Mouse (Mus musculus): ENCODE results near the gene Hexim2.
A peak's percentile ranks its signal among the peaks of the same experiment; 100 is the strongest.

Gene Hexim2

DNA sequence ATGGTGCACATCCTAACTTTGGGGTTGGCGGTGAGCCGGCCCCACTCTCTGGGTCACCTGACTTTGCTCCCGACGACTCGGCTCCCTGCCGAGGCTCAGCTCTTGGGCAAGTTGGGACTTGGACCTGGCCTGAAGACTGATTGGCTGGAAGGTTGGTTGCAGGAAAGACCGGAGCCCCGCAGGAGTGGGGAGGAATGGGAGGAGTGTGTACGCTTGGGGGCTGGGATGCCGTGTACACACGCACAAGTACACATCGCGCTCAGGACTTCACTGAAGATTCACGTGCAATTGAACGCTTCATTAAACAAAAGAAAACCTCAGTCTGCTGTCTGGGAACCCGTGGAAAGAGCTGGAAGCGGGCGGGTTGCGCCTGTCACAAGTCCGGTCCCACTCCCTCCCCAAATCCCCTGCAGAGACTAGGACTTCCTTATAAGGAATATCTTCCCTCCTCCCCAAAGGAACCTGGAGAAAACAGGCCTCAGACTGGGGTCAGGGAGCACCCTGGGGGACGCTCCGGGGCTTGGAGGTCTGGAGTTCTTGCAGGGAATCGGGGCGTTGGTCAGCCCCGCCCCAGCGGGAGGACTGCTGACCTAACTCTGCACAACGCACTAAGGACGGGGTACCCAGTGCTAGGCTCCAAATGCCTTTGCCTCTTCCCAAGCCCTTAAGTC lies 20.2 kb upstream of the Hexim2 start:
- peak; percentile 92 for DNase-seq (ENCODE audit: low spot score)

GRCm38 (mm10) chr11:103112552-103112912 lies 19.7 kb upstream of the Hexim2 start:
- no peak for DNase-seq (ENCODE audit: low spot score)

DNA sequence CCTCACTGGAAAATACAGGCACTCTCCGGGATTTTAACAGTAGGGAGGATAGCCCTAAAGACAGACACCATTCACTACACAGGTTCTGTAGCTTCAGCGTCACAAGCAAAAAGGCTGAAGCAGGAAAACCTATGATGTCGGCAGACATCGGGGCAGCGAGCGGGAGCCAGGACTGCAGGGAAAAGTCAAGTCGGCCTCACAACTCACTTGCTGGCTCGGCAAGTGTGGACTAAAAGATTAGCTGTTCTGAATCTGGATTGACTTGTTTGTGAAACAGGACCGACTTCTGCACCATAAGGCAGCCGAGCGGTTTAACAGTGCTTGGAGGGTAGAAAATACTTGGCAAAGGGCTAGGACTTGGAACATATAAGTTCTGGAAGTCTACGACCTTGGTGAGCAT lies 19.2 kb upstream of the Hexim2 start:
- DNase-seq (ENCODE audit: low spot score), result peak; percentile 40

DNA sequence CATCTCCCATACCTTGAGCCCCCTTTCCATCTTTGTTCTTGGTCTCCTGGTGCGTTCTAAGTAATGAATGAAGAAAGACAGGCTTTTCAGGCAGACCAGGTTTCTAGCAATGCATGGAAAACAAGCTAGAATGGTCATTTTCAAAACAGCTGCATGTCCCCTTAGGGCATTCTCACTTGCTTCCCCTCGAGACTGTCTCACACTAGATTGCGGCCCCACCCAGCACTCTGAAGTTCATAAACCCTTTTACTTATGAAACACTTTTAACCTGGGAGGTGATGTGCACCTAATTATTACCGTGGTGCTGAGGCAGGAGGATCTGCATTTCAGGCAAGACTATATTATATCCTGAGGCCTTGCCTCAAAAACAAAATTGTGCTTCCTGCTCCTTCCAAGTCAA lies 18.5 kb upstream of the Hexim2 start:
- DNase-seq (ENCODE audit: low spot score), result peak; percentile 12

GRCm38 (mm10) chr11:103114270-103114943 lies 17.8 kb upstream of the Hexim2 start:
- no peak for DNase-seq (ENCODE audit: low spot score)

DNA sequence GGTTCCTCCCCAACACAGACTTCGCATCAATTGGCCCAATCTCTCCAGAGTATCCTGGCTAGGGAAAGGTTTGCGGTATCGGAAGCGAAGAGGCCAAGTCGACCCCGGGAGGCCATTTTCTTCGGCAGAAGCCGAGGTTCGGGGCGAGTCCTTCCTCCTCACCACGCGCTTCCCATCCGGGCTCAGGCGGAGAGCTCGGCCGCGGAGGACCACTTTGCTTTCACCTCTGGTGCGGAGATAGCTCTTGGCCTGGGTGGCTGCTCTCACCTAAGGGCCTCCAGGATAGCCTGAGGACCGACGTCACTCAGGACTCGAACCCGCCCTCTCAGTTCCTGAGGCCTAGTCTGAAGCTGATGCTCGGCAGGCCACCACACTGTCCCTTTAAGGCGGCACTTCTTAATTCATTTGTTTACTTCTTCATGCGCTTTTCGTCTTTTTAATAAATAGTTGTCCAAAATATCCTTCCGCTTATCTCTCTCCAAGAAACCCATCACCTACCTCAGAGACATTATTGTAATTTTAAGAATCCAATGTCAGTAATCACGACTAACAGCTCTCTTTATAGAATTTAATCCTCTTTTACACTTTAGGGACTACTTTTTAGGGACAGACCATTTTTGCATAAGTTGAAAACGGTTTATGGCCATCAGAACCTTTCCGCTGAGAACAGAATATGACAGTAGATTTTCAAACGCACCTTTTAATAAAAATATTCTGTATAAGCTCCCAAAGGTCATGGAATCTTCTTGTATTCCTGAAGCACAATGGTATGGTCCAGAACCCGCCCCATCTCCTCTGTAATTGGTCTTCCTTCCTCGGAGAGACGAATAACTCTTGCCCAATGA lies 16.8 kb upstream of the Hexim2 start:
- peak; percentile 82 for DNase-seq (ENCODE audit: low spot score)

DNA sequence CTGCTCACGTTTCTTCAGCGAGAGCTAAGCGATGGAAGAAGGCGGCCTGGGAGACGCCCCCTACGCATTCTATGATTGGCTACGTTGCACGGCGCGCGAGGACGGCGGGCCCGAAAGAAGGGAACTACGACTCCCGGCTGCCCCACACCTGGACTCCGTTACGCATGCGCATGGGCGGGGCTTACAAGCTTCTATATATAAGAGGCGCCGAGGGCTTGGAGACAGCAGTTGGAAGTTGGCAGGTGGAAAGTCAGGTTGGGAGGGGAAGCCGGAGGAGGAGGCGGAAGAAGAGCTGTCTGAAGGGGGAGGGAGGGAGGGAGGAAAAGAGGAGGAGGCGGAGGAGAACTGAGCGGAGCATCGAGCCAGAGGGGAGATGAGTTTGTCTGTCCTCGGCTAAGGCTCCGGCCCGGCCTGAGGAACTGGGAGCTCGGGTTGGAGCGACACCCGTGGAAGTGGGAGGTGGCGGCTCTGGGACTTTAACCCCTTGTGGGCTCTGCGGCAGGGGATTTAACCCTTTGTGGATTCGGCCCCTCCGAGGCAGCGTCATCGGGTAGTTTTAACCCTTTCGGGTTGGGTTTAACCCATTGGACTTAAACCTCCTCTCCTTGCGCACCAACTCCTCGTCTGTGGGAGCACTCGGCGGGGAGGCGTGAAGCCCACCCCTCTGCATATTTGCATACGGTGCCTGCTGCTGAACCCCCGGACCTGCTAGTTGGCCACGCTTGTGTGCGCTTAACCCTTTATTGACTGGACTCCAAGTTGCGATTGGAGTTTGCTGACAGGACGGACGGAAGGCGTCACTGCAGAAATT lies 16.0 kb upstream of the Hexim2 start, which contains the start of gene Hexim1:
Gene Hexim1, plus strand, starts transcription at position 224 of the 811 bp plus-strand sequence.
- peak; percentile 100 for DNase-seq (ENCODE audit: low spot score)

- peak; percentile 78 for DNase-seq (ENCODE audit: low spot score)
Measured at GRCm38 (mm10) chr11:103116959-103117590, 15.2 kb upstream of the Hexim2 start.

DNA sequence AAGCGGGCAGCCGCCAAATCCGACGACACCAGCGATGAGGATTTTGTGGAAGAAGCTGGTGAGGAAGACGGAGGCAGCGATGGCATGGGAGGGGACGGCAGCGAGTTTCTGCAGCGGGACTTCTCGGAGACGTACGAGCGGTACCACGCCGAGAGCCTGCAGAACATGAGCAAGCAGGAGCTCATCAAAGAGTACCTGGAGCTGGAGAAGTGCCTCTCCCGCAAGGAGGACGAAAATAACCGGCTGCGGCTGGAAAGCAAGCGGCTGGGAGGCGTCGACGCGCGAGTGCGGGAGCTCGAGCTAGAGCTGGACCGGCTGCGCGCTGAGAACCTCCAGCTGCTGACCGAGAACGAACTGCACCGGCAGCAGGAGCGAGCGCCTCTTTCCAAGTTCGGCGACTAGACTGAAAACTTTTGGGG lies 14.6 kb upstream of the Hexim2 start:
- DNase-seq (ENCODE audit: low spot score), result peak; percentile 62

- no peak for DNase-seq (ENCODE audit: low spot score)
Measured at GRCm38 (mm10) chr11:103118866-103119265, 13.4 kb upstream of the Hexim2 start.

GRCm38 (mm10) chr11:103119609-103120008 lies 12.6 kb upstream of the Hexim2 start:
- DNase-seq (ENCODE audit: low spot score), result no peak

GRCm38 (mm10) chr11:103120315-103120714 lies 11.9 kb upstream of the Hexim2 start:
- peak; percentile 20 for DNase-seq (ENCODE audit: low spot score)

GRCm38 (mm10) chr11:103132576-103133455 lies 587 bp downstream of the Hexim2 start:
- peak; percentile 100 for DNase-seq (ENCODE audit: low spot score)

GRCm38 (mm10) chr11:103133456-103134185 lies 1.4 kb downstream of the Hexim2 start:
- no peak for DNase-seq (ENCODE audit: low spot score)

DNA sequence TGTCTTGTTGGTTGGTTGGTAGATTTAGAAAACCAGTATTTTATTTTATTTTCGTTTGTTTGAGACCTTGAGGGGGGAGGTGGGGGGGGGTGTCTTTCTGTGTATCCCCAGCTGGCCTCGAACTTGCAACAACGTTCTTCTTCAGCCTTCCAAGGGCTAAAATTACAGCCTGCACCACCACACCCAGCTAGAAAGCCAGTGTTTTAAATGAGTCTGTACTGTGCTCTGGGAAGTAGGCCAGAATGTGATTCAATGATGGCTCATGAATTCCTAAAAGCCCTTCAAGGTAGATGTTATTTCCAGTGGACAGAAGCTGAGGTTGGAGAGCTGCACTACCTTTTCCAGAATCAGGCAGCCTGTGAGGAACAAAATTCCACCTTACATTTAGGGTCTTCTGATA lies 2.0 kb downstream of the Hexim2 start:
- no peak for DNase-seq (ENCODE audit: low spot score)

GRCm38 (mm10) chr11:103136039-103136577 lies 3.9 kb downstream of the Hexim2 start:
- no peak for DNase-seq (ENCODE audit: low spot score)

DNA sequence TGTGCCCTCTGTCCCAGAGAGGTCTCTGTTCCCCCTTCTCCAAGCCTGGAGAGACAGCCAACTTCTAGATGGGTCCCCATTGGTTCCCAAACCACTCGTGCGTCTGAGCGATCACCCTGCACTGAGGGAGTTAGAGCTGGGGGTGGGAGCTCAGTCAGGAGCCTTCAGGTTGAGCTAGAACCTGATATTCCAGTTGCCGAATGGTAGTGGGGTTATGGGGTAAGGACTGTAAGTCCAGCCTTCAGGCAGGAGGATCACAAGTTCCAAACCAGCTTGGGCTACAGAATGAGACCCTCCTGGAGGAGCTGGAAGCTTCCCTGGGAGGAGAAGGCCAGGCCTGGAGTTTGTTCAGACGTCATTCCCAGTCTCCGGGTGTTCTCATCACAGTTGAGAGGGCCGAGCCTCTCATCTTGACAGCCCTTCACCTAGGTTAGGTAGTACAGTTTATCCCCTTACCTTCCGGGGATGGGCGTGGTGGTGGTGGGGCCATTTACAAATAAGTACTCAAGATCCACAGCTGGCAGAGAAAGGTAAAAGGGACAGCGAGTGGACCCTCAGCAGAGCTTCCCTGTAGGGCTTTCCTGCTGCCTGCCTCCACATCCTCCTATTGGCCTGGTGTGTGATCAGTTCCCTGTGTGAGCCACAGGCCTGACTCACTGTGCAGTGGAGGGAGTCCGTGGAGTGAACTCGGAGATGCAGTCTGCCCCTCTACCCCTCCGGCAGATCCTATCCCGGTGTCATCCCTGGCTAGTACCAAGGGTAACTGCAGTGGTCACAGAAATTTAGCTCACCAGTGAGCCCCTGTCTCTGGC lies 7.9 kb downstream of the Hexim2 start:
- no peak for DNase-seq (ENCODE audit: low spot score)

- DNase-seq (ENCODE audit: low spot score), result no peak
Measured at GRCm38 (mm10) chr11:103140763-103141100, 8.5 kb downstream of the Hexim2 start.

Measured in urinary bladder, postnatal 14 days (tissue).